Mouse (Mus musculus) stomach, postnatal 0 days (tissue): ENCODE results near the gene Fbxl13. TPM values are rescaled to one million over a fixed set of nuclear protein-coding genes. Genes with fewer than 3 reads are reported as not detected.

Source experiments
- ATAC-seq: fragments of 200-750 bp; cut with Nextera tagmentation; 2 replicates; pipeline ENCODE4 v1.8.0; 2017; ENCODE audit not compliant: low FRiP score, low TSS enrichment
- DNase-seq: peaks from one replicate; pipeline ENCODE4 v3.0.0-alpha.2; 2016; ENCODE audit warnings: low spot score
- H3K27ac ChIP-seq: fragments of 300-500 bp; sonication (generic); replicated peaks from 2 replicates; pipeline ENCODE4 v1.5.1; 2014; ENCODE audit warnings: mild to moderate bottlenecking, control low read depth
- H3K27me3 ChIP-seq: fragments of 300-500 bp; sonication (generic); 2 replicates; pipeline ENCODE4 v1.6.1; 2014; ENCODE audit warnings: low read length; ENCODE audit not compliant: control insufficient read depth, insufficient read depth
- H3K36me3 ChIP-seq: fragments of 300-500 bp; sonication (generic); 2 replicates; pipeline ENCODE4 v1.6.1; 2014; ENCODE audit warnings: low read length, mixed read lengths; ENCODE audit not compliant: control insufficient read depth, insufficient read depth
- H3K4me1 ChIP-seq: fragments of 300-500 bp; sonication (generic); replicated peaks from 2 replicates; pipeline ENCODE4 v1.6.1; 2014; ENCODE audit warnings: antibody characterized with exemption; ENCODE audit not compliant: control insufficient read depth, insufficient read depth
- H3K4me2 ChIP-seq: fragments of 300-500 bp; sonication (generic); replicated peaks from 2 replicates; pipeline ENCODE4 v1.6.1; 2014; ENCODE audit warnings: low read depth, mild to moderate bottlenecking, control low read depth, moderate library complexity
- H3K4me3 ChIP-seq: fragments of 300-500 bp; sonication (generic); 2 replicates; pipeline ENCODE4 v1.5.1; 2014; ENCODE audit warnings: low read depth, low read length, control low read depth
- H3K9ac ChIP-seq: fragments of 300-500 bp; sonication (generic); 2 replicates; pipeline ENCODE4 v1.6.1; 2014; ENCODE audit warnings: mild to moderate bottlenecking, low read length, control low read depth, mixed read lengths
- H3K9me3 ChIP-seq: fragments of 300-500 bp; sonication (generic); 2 replicates; pipeline ENCODE4 v1.6.1; 2016; ENCODE audit warnings: low read length; ENCODE audit not compliant: control insufficient read depth
- CTCF ChIP-seq: IDR thresholded peaks from 2 replicates; pipeline ENCODE4 v1.5.1; 2016; ENCODE audit warnings: antibody characterized with exemption, low read depth, mild to moderate bottlenecking, moderate library complexity
- EP300 ChIP-seq: optimal IDR thresholded peaks from 2 replicates; pipeline ENCODE3; 2016; ENCODE audit warnings: antibody characterized with exemption
- WGBS: fragments of 180-500 bp; shearing (Covaris S2); extraction: QIAGEN DNeasy Blood & Tissue Kit; methylation state at CpG from one replicate; pipeline ENCODE4 v1.1.7; 2014; 5-methylcytosine and 5-hydroxymethylcytosine counted together
- polyA plus RNA-seq: library from polyadenylated mRNA; unstranded; fragments of >200 nt; fragmentation: Nextera tagmentation; extraction: Ambion mirVana; gene quantifications from 2 replicates; pipeline ENCODE4 v1.2.1, GENCODE M21; 2015

Fbxl13 gene
- polyA plus RNA-seq, 1 experiment from 2014 or later = 0.28 TPM

- Histone ChIP-seq H3K27me3 (no peaks in the 10 kb centered on the region), H3K27ac (no peak overlapping the region), H3K4me2 (no peak overlapping the region), H3K4me1 (no peaks in the 10 kb centered on the region), H3K9ac (no peak overlapping the region), H3K36me3 (no peaks in the 10 kb centered on the region), H3K9me3 (no peaks in the 10 kb centered on the region), H3K4me3 (no peak overlapping the region)
- no peak for DNase-seq
- TF ChIP-seq EP300 = no peak
- WGBS = 84% methylated on average over 9 of the region's 9 CpGs
- no peak for ATAC-seq
These were observed 52.2 kb downstream of the Fbxl13 start for GRCm38 (mm10) chr5:21593201-21593709.

- Histone ChIP-seq H3K9me3 (no peaks in the 10 kb centered on the region), H3K9ac (no peak overlapping the region), H3K27me3 (no peaks in the 10 kb centered on the region), H3K4me3 (no peak overlapping the region), H3K36me3 (no peaks in the 10 kb centered on the region), H3K4me1 (no peaks in the 10 kb centered on the region), H3K27ac (no peak overlapping the region), H3K4me2 (no peak overlapping the region)
- ATAC-seq (no peak), DNase-seq (no peak)
- TF ChIP-seq CTCF (no peak), EP300 (no peak)
- WGBS = 76% methylated on average over 2 of the region's 2 CpGs
These were observed 53.3 kb downstream of the Fbxl13 start for GRCm38 (mm10) chr5:21592106-21592505.

- Histone ChIP-seq H3K36me3 (no peaks in the 10 kb centered on the region), H3K9ac (no peak overlapping the region), H3K27me3 (no peaks in the 10 kb centered on the region), H3K9me3 (no peaks in the 10 kb centered on the region), H3K4me3 (no peak overlapping the region), H3K4me2 (no peak overlapping the region), H3K27ac (no peak overlapping the region), H3K4me1 (no peaks in the 10 kb centered on the region)
- ATAC-seq (no peak), DNase-seq (no peak)
- TF ChIP-seq CTCF (no peak), EP300 (no peak)
- WGBS = 86% methylated on average over 13 of the region's 13 CpGs
These were observed 57.2 kb downstream of the Fbxl13 start for GRCm38 (mm10) chr5:21588220-21588619.

DNA sequence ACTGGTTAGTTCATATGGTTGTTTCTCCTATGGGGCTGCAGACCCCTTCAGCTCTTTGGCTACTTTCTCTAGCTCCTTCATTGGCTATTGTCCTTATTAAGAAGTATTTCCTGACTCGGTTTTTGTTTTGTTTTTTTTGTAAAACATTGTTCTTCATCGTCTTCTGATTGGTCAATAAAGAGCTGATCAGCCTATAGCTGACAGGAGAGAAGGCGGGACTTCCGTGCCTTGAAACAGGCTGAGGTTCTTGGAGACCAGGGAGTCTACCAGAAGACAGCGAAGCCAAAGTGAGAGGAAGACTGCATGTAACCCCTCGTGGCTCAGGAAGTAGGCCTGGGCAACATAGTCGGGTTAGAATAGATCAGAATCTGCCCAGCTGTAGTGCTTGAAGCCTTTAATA lies 57.8 kb downstream of the Fbxl13 start:
- Histone ChIP-seq H3K9ac (no peak overlapping the region), H3K27ac (no peak overlapping the region), H3K36me3 (no peaks in the 10 kb centered on the region), H3K27me3 (no peaks in the 10 kb centered on the region), H3K4me2 (no peak overlapping the region), H3K4me3 (no peak overlapping the region), H3K4me1 (no peaks in the 10 kb centered on the region), H3K9me3 (no peaks in the 10 kb centered on the region)
- ATAC-seq (no peak), DNase-seq (no peak)
- TF ChIP-seq CTCF = no peak
- no peak for TF ChIP-seq EP300
- 78% methylated on average over 7 of the region's 7 CpGs for WGBS

DNA sequence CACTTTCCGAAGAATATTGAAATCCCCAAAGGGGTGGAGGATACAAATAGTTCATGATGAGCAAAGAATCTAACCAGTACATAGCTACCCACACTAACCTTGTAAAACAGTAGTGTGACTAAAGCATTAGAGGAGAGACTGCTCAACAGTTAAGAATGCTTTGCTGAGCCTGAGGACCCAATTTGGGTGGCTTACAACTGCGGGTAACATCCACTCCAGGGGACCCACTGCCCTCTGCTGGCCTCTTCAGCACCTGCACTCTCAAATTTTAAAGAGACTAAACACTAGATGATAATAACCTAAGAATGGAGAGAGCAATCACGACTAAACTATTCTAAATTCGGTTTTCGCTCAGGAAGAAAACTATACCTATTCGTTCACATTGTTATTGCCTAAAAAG lies 58.7 kb downstream of the Fbxl13 start:
- H3K4me2 ChIP-seq = no peak overlapping the region
- H3K27ac ChIP-seq = no peak overlapping the region
- H3K9me3 ChIP-seq = no peaks in the 10 kb centered on the region
- no peaks in the 10 kb centered on the region for H3K36me3 ChIP-seq
- H3K4me1 ChIP-seq = no peaks in the 10 kb centered on the region
- DNase-seq (peak; percentile 37), ATAC-seq (no peak)
- no peak for TF ChIP-seq EP300
- peak; percentile 88 for TF ChIP-seq CTCF
- H3K27me3 ChIP-seq = no peaks in the 10 kb centered on the region
- WGBS = 60% methylated on average over 6 of the region's 6 CpGs
- H3K9ac ChIP-seq = no peak overlapping the region
- H3K4me3 ChIP-seq = no peak overlapping the region

DNA sequence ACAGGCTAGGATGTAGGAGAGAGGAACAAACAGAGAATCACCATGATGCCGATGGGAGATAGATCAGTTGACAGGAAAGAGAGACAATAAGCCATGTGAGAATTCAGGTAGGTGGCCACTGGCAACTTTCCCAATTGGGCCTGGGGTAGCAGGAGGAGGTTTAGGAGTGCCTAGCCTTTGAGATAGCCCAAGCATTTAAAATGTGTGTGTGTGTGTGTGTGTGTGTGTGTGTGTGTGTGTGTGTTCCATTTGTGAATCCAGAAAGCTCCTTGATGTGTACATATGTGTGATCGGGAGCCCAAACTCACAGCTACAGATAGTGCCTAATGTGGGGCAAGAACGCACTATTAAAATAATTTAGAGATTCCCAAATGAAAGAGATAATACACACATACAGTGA lies 67.3 kb downstream of the Fbxl13 start:
- no peaks in the 10 kb centered on the region for H3K27me3 ChIP-seq
- no peak overlapping the region for H3K4me3 ChIP-seq
- no peaks in the 10 kb centered on the region for H3K9me3 ChIP-seq
- H3K4me1 ChIP-seq = no peaks in the 10 kb centered on the region
- no peak overlapping the region for H3K9ac ChIP-seq
- ATAC-seq (no peak), DNase-seq (no peak)
- no peak overlapping the region for H3K4me2 ChIP-seq
- H3K36me3 ChIP-seq = no peaks in the 10 kb centered on the region
- TF ChIP-seq EP300 = no peak
- TF ChIP-seq CTCF = no peak
- 87% methylated on average over 3 of the region's 3 CpGs for WGBS
- no peak overlapping the region for H3K27ac ChIP-seq
